Mouse (Mus musculus) hindbrain, postnatal 0 days (tissue): Measurements from ENCODE around the gene Tle2. TPM values are rescaled to one million over a fixed set of nuclear protein-coding genes. Genes with fewer than 3 reads are reported as not detected.

Source experiments
- ATAC-seq: fragments of 200-750 bp; cut with Nextera tagmentation; 2 replicates; pipeline ENCODE4 v1.8.0; 2017; ENCODE audit warnings: mild to moderate bottlenecking, moderate TSS enrichment, moderate library complexity
- DNase-seq: peaks from one replicate; pipeline ENCODE4 v3.0.0-alpha.2; 2015; ENCODE audit warnings: low spot score
- H3K27ac ChIP-seq: fragments of 300-500 bp; sonication (generic); 2 replicates; pipeline ENCODE4 v1.5.1; 2014; ENCODE audit warnings: mild to moderate bottlenecking
- H3K27me3 ChIP-seq: fragments of 300-500 bp; sonication (generic); 2 replicates; pipeline ENCODE4 v1.6.1; 2014; ENCODE audit warnings: low read length, mixed read lengths; ENCODE audit not compliant: insufficient read depth
- H3K36me3 ChIP-seq: fragments of 300-500 bp; sonication (generic); 2 replicates; pipeline ENCODE4 v1.6.1; 2014; ENCODE audit warnings: low read length, mixed read lengths; ENCODE audit not compliant: insufficient read depth
- H3K4me1 ChIP-seq: fragments of 300-500 bp; sonication (generic); 2 replicates; pipeline ENCODE4 v1.6.1; 2014; ENCODE audit warnings: antibody characterized with exemption, low read length, mixed read lengths; ENCODE audit not compliant: insufficient read depth
- H3K4me2 ChIP-seq: fragments of 300-500 bp; sonication (generic); 2 replicates; pipeline ENCODE4 v1.6.1; 2014; ENCODE audit warnings: low read depth, mild to moderate bottlenecking, low read length, moderate library complexity, mixed read lengths
- H3K4me3 ChIP-seq: fragments of 300-500 bp; sonication (generic); 2 replicates; pipeline ENCODE4 v1.5.1; 2014; ENCODE audit warnings: low read length
- H3K9ac ChIP-seq: fragments of 300-500 bp; sonication (generic); replicated peaks from 2 replicates; pipeline ENCODE4 v1.6.1; 2014; ENCODE audit warnings: mild to moderate bottlenecking, low read length, moderate library complexity, mixed read lengths
- H3K9me3 ChIP-seq: fragments of 300-500 bp; sonication (generic); 2 replicates; pipeline ENCODE4 v1.6.1; 2016; ENCODE audit warnings: low read length, mixed read lengths
- CTCF ChIP-seq: IDR thresholded peaks from 2 replicates; pipeline ENCODE4 v1.5.1; 2016; ENCODE audit warnings: antibody characterized with exemption, control low read depth, low read depth
- WGBS: fragments of 180-500 bp; shearing (Covaris S2); extraction: QIAGEN DNeasy Blood & Tissue Kit; methylation state at CpG from one replicate; pipeline ENCODE4 v1.1.7; 2014; 5-methylcytosine and 5-hydroxymethylcytosine counted together
- polyA plus RNA-seq: library from polyadenylated mRNA; unstranded; fragments of >200 nt; fragmentation: Nextera tagmentation; extraction: Ambion mirVana; gene quantifications from 2 replicates; pipeline ENCODE4 v1.2.1, GENCODE M21; 2015
- total RNA-seq: library from RNA; depleted of rRNA; stranded (reverse); fragments of >200 nt; gene quantifications from 2 replicates; pipeline ENCODE4 v1.2.3, GENCODE M21; 2014

Tle2 gene
- total and polyA plus RNA-seq, 2 experiments from 2014 or later = 28.8 to 43.7 TPM

GRCm38 (mm10) chr10:81572133-81572671, 2.2 kb upstream of the Tle2 start:
- WGBS = 9% methylated on average over 9 of the region's 9 CpGs
- H3K9ac ChIP-seq = no peak overlapping the region
- peaks cover 38% of the 10 kb centered on the region for H3K4me1 ChIP-seq
- no peak overlapping the region for H3K27ac ChIP-seq
- DNase-seq (no peak), ATAC-seq (no peak)
- H3K4me3 ChIP-seq = peak overlapping the region; percentile 39; the same call in 1 of the 2 replicates
- peak overlapping the region; percentile 85 for H3K4me2 ChIP-seq
- no peaks in the 10 kb centered on the region for H3K36me3 ChIP-seq
- H3K9me3 ChIP-seq = no peaks in the 10 kb centered on the region
- H3K27me3 ChIP-seq = peaks cover 14% of the 10 kb centered on the region; the same call in 1 of the 2 replicates
- TF ChIP-seq CTCF = no peak

- ATAC-seq = no peak
- H3K4me1 ChIP-seq = peaks cover 38% of the 10 kb centered on the region
- TF ChIP-seq CTCF = no peak
- no peaks in the 10 kb centered on the region for H3K36me3 ChIP-seq
- no peak overlapping the region for H3K4me2 ChIP-seq
- no peak overlapping the region for H3K9ac ChIP-seq
- no peak for DNase-seq
- H3K4me3 ChIP-seq = no peak overlapping the region
- no peaks in the 10 kb centered on the region for H3K9me3 ChIP-seq
- WGBS = 19% methylated on average over 9 of the region's 9 CpGs
- H3K27me3 ChIP-seq = peaks cover 14% of the 10 kb centered on the region; the same call in 1 of the 2 replicates
- no peak overlapping the region for H3K27ac ChIP-seq
Measured at GRCm38 (mm10) chr10:81572975-81573374, 1.4 kb upstream of the Tle2 start.

- H3K9me3 ChIP-seq = no peaks in the 10 kb centered on the region
- H3K4me2 ChIP-seq = peak overlapping the region; percentile 69
- H3K27me3 ChIP-seq = peaks cover 14% of the 10 kb centered on the region; the same call in 1 of the 2 replicates
- no peaks in the 10 kb centered on the region for H3K36me3 ChIP-seq
- H3K4me1 ChIP-seq = peaks cover 29% of the 10 kb centered on the region
- H3K4me3 ChIP-seq = peak overlapping the region; percentile 50
- ATAC-seq (no peak), DNase-seq (peak; percentile 38)
- under 1% methylated on average over 21 of the region's 30 CpGs for WGBS
- H3K27ac ChIP-seq = no peak overlapping the region
- H3K9ac ChIP-seq = peak overlapping the region; percentile 63
- TF ChIP-seq CTCF = no peak
Measured at GRCm38 (mm10) chr10:81575208-81575631, 859 bp downstream of the Tle2 start.

GRCm38 (mm10) chr10:81575695-81576094, 1.3 kb downstream of the Tle2 start:
- H3K4me1 ChIP-seq = peaks cover 30% of the 10 kb centered on the region
- no peaks in the 10 kb centered on the region for H3K36me3 ChIP-seq
- peaks cover 14% of the 10 kb centered on the region; the same call in 1 of the 2 replicates for H3K27me3 ChIP-seq
- H3K9me3 ChIP-seq = no peaks in the 10 kb centered on the region
- no peak for TF ChIP-seq CTCF
- peak overlapping the region; percentile 69 for H3K4me2 ChIP-seq
- no peak for DNase-seq
- H3K9ac ChIP-seq = peak overlapping the region; percentile 63
- ATAC-seq = no peak
- H3K4me3 ChIP-seq = peak overlapping the region; percentile 50
- under 1% methylated on average over 6 of the region's 6 CpGs for WGBS
- no peak overlapping the region for H3K27ac ChIP-seq

- H3K9me3 ChIP-seq = no peaks in the 10 kb centered on the region
- WGBS = 39% methylated on average over 4 of the region's 4 CpGs
- no peak overlapping the region for H3K4me3 ChIP-seq
- H3K27ac ChIP-seq = no peak overlapping the region
- no peak for ATAC-seq
- H3K9ac ChIP-seq = no peak overlapping the region
- no peak overlapping the region for H3K4me2 ChIP-seq
- no peak for DNase-seq
- H3K36me3 ChIP-seq = no peaks in the 10 kb centered on the region
- peaks cover 10% of the 10 kb centered on the region for H3K4me1 ChIP-seq
- peaks cover 11% of the 10 kb centered on the region; the same call in 1 of the 2 replicates for H3K27me3 ChIP-seq
- no peak for TF ChIP-seq CTCF
Measured at GRCm38 (mm10) chr10:81579967-81580366, 5.6 kb downstream of the Tle2 start.

GRCm38 (mm10) chr10:81580441-81581070, 6.2 kb downstream of the Tle2 start:
- H3K4me2 ChIP-seq = no peak overlapping the region
- H3K36me3 ChIP-seq = no peaks in the 10 kb centered on the region
- DNase-seq (no peak), ATAC-seq (no peak; the same call in 1 of the 2 replicates)
- peak; percentile 56 for TF ChIP-seq CTCF
- WGBS = 58% methylated on average over 25 of the region's 25 CpGs
- H3K4me3 ChIP-seq = no peak overlapping the region
- no peak overlapping the region for H3K9ac ChIP-seq
- H3K9me3 ChIP-seq = no peaks in the 10 kb centered on the region
- no peak overlapping the region for H3K27ac ChIP-seq
- H3K4me1 ChIP-seq = peaks cover 7% of the 10 kb centered on the region
- H3K27me3 ChIP-seq = peaks cover 11% of the 10 kb centered on the region; the same call in 1 of the 2 replicates

GRCm38 (mm10) chr10:81583347-81583746, 9.0 kb downstream of the Tle2 start:
- peaks cover 4% of the 10 kb centered on the region; the same call in 1 of the 2 replicates for H3K4me1 ChIP-seq
- H3K4me3 ChIP-seq = no peak overlapping the region
- H3K27me3 ChIP-seq = peaks cover 6% of the 10 kb centered on the region; the same call in 1 of the 2 replicates
- WGBS = 39% methylated on average over 6 of the region's 6 CpGs
- ATAC-seq = no peak
- H3K4me2 ChIP-seq = no peak overlapping the region
- no peak for DNase-seq
- H3K9ac ChIP-seq = no peak overlapping the region
- no peaks in the 10 kb centered on the region for H3K36me3 ChIP-seq
- TF ChIP-seq CTCF = no peak
- no peaks in the 10 kb centered on the region for H3K9me3 ChIP-seq
- no peak overlapping the region for H3K27ac ChIP-seq
